ENCODE assay signal across 25 mouse cellular contexts in the genomic region with DNA sequence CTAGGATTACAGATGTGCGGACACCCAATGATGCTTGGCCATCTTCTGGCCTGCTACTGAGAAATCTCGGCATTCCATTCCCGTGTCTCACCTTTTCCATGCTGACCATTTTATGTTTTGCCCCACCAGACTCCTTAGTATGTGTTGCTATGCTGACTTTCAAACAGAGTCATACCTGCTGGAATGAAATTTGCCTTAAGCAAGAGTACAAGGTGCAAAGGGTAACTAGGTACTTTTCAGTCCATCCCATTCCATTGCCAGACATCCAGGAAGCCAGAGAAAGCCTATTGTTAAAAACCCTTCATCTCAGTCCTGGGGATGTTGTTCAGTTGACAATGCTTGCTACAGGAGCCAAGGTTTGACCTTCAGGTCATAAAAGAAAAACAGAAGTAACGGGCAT. TPM values are rescaled to one million over a fixed set of nuclear protein-coding genes. Genes with fewer than 3 reads are reported as not detected.
DNase-seq lines count a peak whose midpoint lies in the region; ATAC-seq and TF ChIP-seq lines count a peak whose summit lies in the region.
"Had no signal": no experiment of that assay in that cellular context is flagged by ENCODE, and none has a peak within 500 bp of the region (broad histone marks: within the 10 kb centered on the region; RNA-seq: fewer than 3 reads in every experiment).

No protein-coding gene starts in this region.

- no peak overlapping the region for H3K4me3 ChIP-seq in intestine, embryonic 15.5 days (replicated peaks)
- no peak overlapping the region for H3K4me3 ChIP-seq in intestine, embryonic 16.5 days (ENCODE audit: low read length)
- no peak overlapping the region for H3K4me3 ChIP-seq in kidney, embryonic 16.5 days (ENCODE audit: low read length)
- no peak overlapping the region for H3K4me3 ChIP-seq in intestine, postnatal 0 days (ENCODE audit: low read depth, low read length)
- H3K4me3 ChIP-seq: embryonic facial prominence, embryonic 10.5 days; embryonic facial prominence, embryonic 13.5 days; erythroblast, embryonic 14.5 days; forebrain, embryonic 12.5 days; forebrain, embryonic 15.5 days; heart, embryonic 13.5 days had no signal

- no peaks in the 10 kb centered on the region for H3K9me3 ChIP-seq in intestine, embryonic 15.5 days
- H3K9me3 ChIP-seq in intestine, embryonic 16.5 days (ENCODE audit: control insufficient read depth, low read length), result no peaks in the 10 kb centered on the region
- no peaks in the 10 kb centered on the region for H3K9me3 ChIP-seq in kidney, embryonic 16.5 days (ENCODE audit: low read length)
- no peaks in the 10 kb centered on the region for H3K9me3 ChIP-seq in intestine, postnatal 0 days (ENCODE audit: control insufficient read depth)
- H3K9me3 ChIP-seq: embryonic facial prominence, embryonic 10.5 days; embryonic facial prominence, embryonic 13.5 days; forebrain, embryonic 12.5 days; forebrain, embryonic 15.5 days; heart, embryonic 13.5 days had no signal

- TF ChIP-seq CTCF in intestine, postnatal 0 days (IDR thresholded peaks at IDR 0.05; ENCODE audit: low read depth), result no peak

- ATAC-seq in intestine, embryonic 15.5 days, result peak; percentile 34; the same call in 1 of the 2 replicates
- ATAC-seq in intestine, embryonic 16.5 days, result no peak
- ATAC-seq in kidney, embryonic 16.5 days (ENCODE audit: low FRiP score, low TSS enrichment), result no peak
- peak; percentile 82 for ATAC-seq in intestine, postnatal 0 days
- ATAC-seq: activated CD4-positive, CD25-positive, alpha-beta regulatory T cell, adult 4 months; forebrain, embryonic 15.5 days had no signal

- H3K4me2 ChIP-seq in intestine, embryonic 15.5 days (replicated peaks), result no peak overlapping the region
- H3K4me2 ChIP-seq in intestine, embryonic 16.5 days (ENCODE audit: low read depth, low read length), result no peak overlapping the region
- H3K4me2 ChIP-seq in kidney, embryonic 16.5 days (replicated peaks; ENCODE audit: low read depth, low read length), result no peak overlapping the region
- H3K4me2 ChIP-seq in intestine, postnatal 0 days (replicated peaks; ENCODE audit: low read depth), result no peak overlapping the region
- H3K4me2 ChIP-seq: embryonic facial prominence, embryonic 13.5 days; forebrain, embryonic 12.5 days; forebrain, embryonic 15.5 days; heart, embryonic 13.5 days; hindbrain, embryonic 14.5 days had no signal

- WGBS in intestine, embryonic 15.5 days, result 91% methylated on average over 4 of the region's 4 CpGs
- 87% methylated on average over 4 of the region's 4 CpGs for WGBS in intestine, embryonic 16.5 days
- 84% methylated on average over 4 of the region's 4 CpGs for WGBS in kidney, embryonic 16.5 days
- 80% methylated on average over 4 of the region's 4 CpGs for WGBS in intestine, postnatal 0 days

- no peak overlapping the region for H3K27ac ChIP-seq in intestine, embryonic 15.5 days
- no peak overlapping the region for H3K27ac ChIP-seq in intestine, embryonic 16.5 days (ENCODE audit: low read length)
- no peak overlapping the region for H3K27ac ChIP-seq in kidney, embryonic 16.5 days (ENCODE audit: low read length)
- H3K27ac ChIP-seq in intestine, postnatal 0 days (ENCODE audit: low read depth, low read length), result no peak overlapping the region
- H3K27ac ChIP-seq: embryonic facial prominence, embryonic 10.5 days; embryonic facial prominence, embryonic 13.5 days; forebrain, embryonic 12.5 days; forebrain, embryonic 15.5 days; heart, embryonic 13.5 days; hindbrain, embryonic 14.5 days had no signal

- no peaks in the 10 kb centered on the region for H3K36me3 ChIP-seq in intestine, embryonic 15.5 days
- no peaks in the 10 kb centered on the region for H3K36me3 ChIP-seq in intestine, embryonic 16.5 days (ENCODE audit: control insufficient read depth, insufficient read depth, low read length)
- no peaks in the 10 kb centered on the region for H3K36me3 ChIP-seq in kidney, embryonic 16.5 days (ENCODE audit: insufficient read depth, low read length)
- no peaks in the 10 kb centered on the region for H3K36me3 ChIP-seq in intestine, postnatal 0 days (ENCODE audit: control insufficient read depth, insufficient read depth)
- H3K36me3 ChIP-seq: embryonic facial prominence, embryonic 10.5 days; embryonic facial prominence, embryonic 13.5 days; forebrain, embryonic 12.5 days; forebrain, embryonic 15.5 days; heart, embryonic 13.5 days had no signal

- no peaks in the 10 kb centered on the region for H3K4me1 ChIP-seq in intestine, embryonic 15.5 days (replicated peaks)
- no peaks in the 10 kb centered on the region for H3K4me1 ChIP-seq in intestine, embryonic 16.5 days (ENCODE audit: control insufficient read depth, insufficient read depth, low read length)
- H3K4me1 ChIP-seq in kidney, embryonic 16.5 days (ENCODE audit: insufficient read depth, low read length), result no peaks in the 10 kb centered on the region
- H3K4me1 ChIP-seq in intestine, postnatal 0 days (replicated peaks; ENCODE audit: control insufficient read depth, insufficient read depth, low read length), result no peaks in the 10 kb centered on the region
- H3K4me1 ChIP-seq: embryonic facial prominence, embryonic 10.5 days; embryonic facial prominence, embryonic 13.5 days; forebrain, embryonic 12.5 days; forebrain, embryonic 15.5 days; heart, embryonic 13.5 days had no signal

- DNase-seq in kidney, postnatal 14 days, result peak; percentile 5
- no peak for DNase-seq in spleen, adult 18-20 months
- DNase-seq: adrenal gland, adult 8-10 months; adrenal gland, postnatal 25 days; cerebellum, adult 11-12 months; cerebellum, adult 8-10 months; cerebellum, postnatal 10 days; cerebellum, postnatal 36 days; embryo, embryonic 11 days; gastrocnemius, postnatal 25 days; heart, adult 18-20 months; heart, postnatal 14 days; heart, postnatal 4 days had no signal

- no peak overlapping the region for H3K9ac ChIP-seq in intestine, embryonic 15.5 days
- H3K9ac ChIP-seq in intestine, embryonic 16.5 days (ENCODE audit: low read depth, low read length), result no peak overlapping the region
- no peak overlapping the region for H3K9ac ChIP-seq in kidney, embryonic 16.5 days (replicated peaks; ENCODE audit: low read length)
- no peak overlapping the region for H3K9ac ChIP-seq in intestine, postnatal 0 days (ENCODE audit: low read depth, low read length)
- H3K9ac ChIP-seq: embryonic facial prominence, embryonic 13.5 days; forebrain, embryonic 12.5 days; forebrain, embryonic 15.5 days; heart, embryonic 13.5 days; hindbrain, embryonic 14.5 days had no signal

- no peaks in the 10 kb centered on the region for H3K27me3 ChIP-seq in intestine, embryonic 15.5 days (replicated peaks)
- no peaks in the 10 kb centered on the region for H3K27me3 ChIP-seq in intestine, embryonic 16.5 days (replicated peaks; ENCODE audit: control insufficient read depth, insufficient read depth, low read length)
- H3K27me3 ChIP-seq in kidney, embryonic 16.5 days (ENCODE audit: insufficient read depth, low read length), result peaks cover 3% of the 10 kb centered on the region; the same call in 1 of the 2 replicates
- H3K27me3 ChIP-seq in intestine, postnatal 0 days (replicated peaks; ENCODE audit: control insufficient read depth, insufficient read depth, low read length), result no peaks in the 10 kb centered on the region
- H3K27me3 ChIP-seq: forebrain, embryonic 12.5 days; forebrain, embryonic 15.5 days had no signal

RNA-seq across cellular contexts. Expression of a gene that starts 43.1 kb away (rescaled TPM):
- 21.3 and 21.5 TPM in 2 replicates for polyA plus RNA-seq in intestine, embryonic 15.5 days (2015; fragmentation: Nextera tagmentation; extraction: Ambion mirVana)
- polyA plus RNA-seq in intestine, embryonic 16.5 days (2015; fragmentation: Nextera tagmentation; extraction: Ambion mirVana), result 14.3 and 15.8 TPM in 2 replicates
- 28.5 and 31.3 TPM in 2 replicates for polyA plus RNA-seq in kidney, embryonic 16.5 days (2015; fragmentation: Nextera tagmentation; extraction: Ambion mirVana)
- polyA plus RNA-seq in intestine, postnatal 0 days (2015; fragmentation: Nextera tagmentation; extraction: Ambion mirVana), result 16.4 and 17.3 TPM in 2 replicates

Comparison
In these comparisons a context has a peak if more than half of its experiments do, and no peak if none do; other contexts are left out.
1. ATAC-seq: peak in intestine, embryonic 15.5 days (single experiment) and intestine, postnatal 0 days (single experiment); none in intestine, embryonic 16.5 days (single experiment) and kidney, embryonic 16.5 days (single experiment).